Mouse (Mus musculus) myocyte (in vitro differentiated cells): Measurements from ENCODE around the gene Kif3b.

Experiments used
- CEBPB ChIP-seq: IDR thresholded peaks from 2 replicates; pipeline ENCODE4 v1.6.1; 2011; ENCODE audit warnings: mild to moderate bottlenecking, moderate library complexity; ENCODE audit not compliant: poor library complexity, insufficient read depth, severe bottlenecking
- E2F4 ChIP-seq: IDR thresholded peaks from one replicate; pipeline ENCODE4 v1.6.1; 2011; ENCODE audit warnings: mild to moderate bottlenecking, control low read depth, moderate library complexity; ENCODE audit not compliant: insufficient read depth
- MAX ChIP-seq: IDR thresholded peaks from one replicate; pipeline ENCODE4 v1.6.1; 2011; ENCODE audit warnings: low read depth, mild to moderate bottlenecking, control low read depth
- MYOD1 ChIP-seq, 3 experiments: IDR thresholded peaks; one replicate each; pipeline ENCODE4 v1.6.1; 2011; ENCODE audit warnings: control low read depth in 2 of 3, low read depth in 2 of 3, mild to moderate bottlenecking in 2 of 3, moderate library complexity in 1 of 3; ENCODE audit not compliant: insufficient read length in 2 of 3, control insufficient read depth in 1 of 3
- MYOG ChIP-seq, 3 experiments: IDR thresholded peaks; one replicate each; pipeline ENCODE4 v1.6.1; 2011; ENCODE audit warnings: control low read depth in 2 of 3, low read depth in 2 of 3, mild to moderate bottlenecking in 2 of 3; ENCODE audit not compliant: insufficient read length in 2 of 3, control insufficient read depth in 1 of 3, insufficient read depth in 1 of 3
- POLR2A ChIP-seq: IDR thresholded peaks from one replicate; pipeline ENCODE4 v1.6.1; 2011; ENCODE audit warnings: low read depth, mild to moderate bottlenecking, control low read depth, moderate library complexity; ENCODE audit not compliant: insufficient read length
- POLR2AphosphoS2 ChIP-seq: IDR thresholded peaks from one replicate; pipeline ENCODE4 v1.6.1; 2011; ENCODE audit warnings: low read depth, control low read depth; ENCODE audit not compliant: insufficient read length
- REST ChIP-seq: IDR thresholded peaks from one replicate; pipeline ENCODE4 v1.6.1; 2011; ENCODE audit warnings: mild to moderate bottlenecking, control low read depth, moderate library complexity; ENCODE audit not compliant: insufficient read depth, insufficient read length
- SRF ChIP-seq: IDR thresholded peaks from one replicate; pipeline ENCODE4 v1.6.1; 2011; ENCODE audit warnings: low read depth; ENCODE audit not compliant: control insufficient read depth, insufficient read length
- TCF12 ChIP-seq: IDR thresholded peaks from one replicate; pipeline ENCODE4 v1.6.1; 2011; ENCODE audit warnings: mild to moderate bottlenecking, control low read depth; ENCODE audit not compliant: poor library complexity, insufficient read depth, severe bottlenecking
- TCF3 ChIP-seq: IDR thresholded peaks from one replicate; pipeline ENCODE4 v1.6.1; 2011; ENCODE audit warnings: low read depth, control low read depth; ENCODE audit not compliant: insufficient read length
- USF1 ChIP-seq: IDR thresholded peaks from one replicate; pipeline ENCODE4 v1.6.1; 2011; ENCODE audit warnings: low read depth, mild to moderate bottlenecking, control low read depth, moderate library complexity

- TF ChIP-seq POLR2A (no peak), POLR2AphosphoS2 (no peak), MYOG (IDR thresholded peaks at IDR 0.05; ENCODE audit: control insufficient read depth in 1 of 3, insufficient read depth in 1 of 3, insufficient read length in 2 of 3, low read depth in 2 of 3) (no peak), REST (no peak), E2F4 (no peak), USF1 (no peak), TCF12 (no peak), TCF3 (no peak), SRF (no peak), MYOD1 (IDR thresholded peaks at IDR 0.05; ENCODE audit: control insufficient read depth in 1 of 3, insufficient read length in 2 of 3, low read depth in 2 of 3) (no peak), MAX (no peak), CEBPB (no peak)
These were observed 51.4 kb downstream of the Kif3b start for GRCm38 (mm10) chr2:153342602-153343001.
